Mouse (Mus musculus): Measurements from ENCODE around the gene Ap1g1. TPM values are rescaled to one million over a fixed set of nuclear protein-coding genes. Genes with fewer than 3 reads are reported as not detected.

The Ap1g1 gene
- total RNA-seq, 2 experiments from 2014 or later, result 85.2 to 88.4 TPM

GRCm38 (mm10) chr8:109907376-109907775 lies 129.0 kb downstream of the Ap1g1 start:
- no peak for ATAC-seq (replicated peaks; ENCODE audit: poor library complexity, severe bottlenecking)

Other genes with a start within 250 kb of the Ap1g1 start
- 36.1 and 46.0 TPM in 2 replicates for gene Dhx38, start 212.7 kb upstream of the Ap1g1 start, total RNA-seq (2014; fragmentation: Nextera tagmentation)
- gene Dhx38, start 212.7 kb upstream of the Ap1g1 start, total RNA-seq (2017), result 65.5 and 67.5 TPM in 2 replicates
- gene Txnl4b, start 212.7 kb upstream of the Ap1g1 start, total RNA-seq (2014; fragmentation: Nextera tagmentation), result 9.3 and 15.8 TPM in 2 replicates
- 14.0 and 23.0 TPM in 2 replicates for gene Txnl4b, start 212.7 kb upstream of the Ap1g1 start, total RNA-seq (2017)
- gene Hp, start 199.4 kb upstream of the Ap1g1 start, total RNA-seq (2014; fragmentation: Nextera tagmentation), result 206 and 211 TPM in 2 replicates
- 304 and 315 TPM in 2 replicates for gene Hp, start 199.4 kb upstream of the Ap1g1 start, total RNA-seq (2017)
- 23.9 and 30.6 TPM in 2 replicates for gene Dhodh, start 169.9 kb upstream of the Ap1g1 start, total RNA-seq (2014; fragmentation: Nextera tagmentation)
- gene Dhodh, start 169.9 kb upstream of the Ap1g1 start, total RNA-seq (2017), result 28.2 and 28.7 TPM in 2 replicates
- 0.13 and 2.1 TPM in 2 replicates for gene Pkd1l3, start 164.0 kb upstream of the Ap1g1 start, total RNA-seq (2014; fragmentation: Nextera tagmentation)
- gene Pkd1l3, start 164.0 kb upstream of the Ap1g1 start, total RNA-seq (2017), result 0.17 and 1.3 TPM in 2 replicates
- 69.5 and 83.8 TPM in 2 replicates for gene Ist1, start 85.3 kb upstream of the Ap1g1 start, total RNA-seq (2014; fragmentation: Nextera tagmentation)
- 76.9 and 82.2 TPM in 2 replicates for gene Ist1, start 85.3 kb upstream of the Ap1g1 start, total RNA-seq (2017)
- 4.7 and 5.6 TPM in 2 replicates for gene Zfp821, start 73.0 kb upstream of the Ap1g1 start, total RNA-seq (2014; fragmentation: Nextera tagmentation)
- gene Zfp821, start 73.0 kb upstream of the Ap1g1 start, total RNA-seq (2017), result 6.9 and 9.7 TPM in 2 replicates
- 12.4 and 16.8 TPM in 2 replicates for gene Atxn1l, start 40.8 kb upstream of the Ap1g1 start, total RNA-seq (2014; fragmentation: Nextera tagmentation)
- gene Atxn1l, start 40.8 kb upstream of the Ap1g1 start, total RNA-seq (2017), result 13.5 and 18.4 TPM in 2 replicates
- 7.6 and 12.6 TPM in 2 replicates for gene Phlpp2, start 90.0 kb downstream of the Ap1g1 start, total RNA-seq (2014; fragmentation: Nextera tagmentation)
- 8.8 and 9.6 TPM in 2 replicates for gene Phlpp2, start 90.0 kb downstream of the Ap1g1 start, total RNA-seq (2017)
- not detected in 2 replicates for gene Marveld3, start 183.6 kb downstream of the Ap1g1 start, total RNA-seq (2014; fragmentation: Nextera tagmentation)
- gene Marveld3, start 183.6 kb downstream of the Ap1g1 start, total RNA-seq (2017), result not detected in 2 replicates
- not detected in 2 replicates for gene Tat, start 211.9 kb downstream of the Ap1g1 start, total RNA-seq (2014; fragmentation: Nextera tagmentation)
- gene Tat, start 211.9 kb downstream of the Ap1g1 start, total RNA-seq (2017), result not detected in 2 replicates